Mouse (Mus musculus): ENCODE results near the gene Cdh18.

Gene Cdh18

DNA sequence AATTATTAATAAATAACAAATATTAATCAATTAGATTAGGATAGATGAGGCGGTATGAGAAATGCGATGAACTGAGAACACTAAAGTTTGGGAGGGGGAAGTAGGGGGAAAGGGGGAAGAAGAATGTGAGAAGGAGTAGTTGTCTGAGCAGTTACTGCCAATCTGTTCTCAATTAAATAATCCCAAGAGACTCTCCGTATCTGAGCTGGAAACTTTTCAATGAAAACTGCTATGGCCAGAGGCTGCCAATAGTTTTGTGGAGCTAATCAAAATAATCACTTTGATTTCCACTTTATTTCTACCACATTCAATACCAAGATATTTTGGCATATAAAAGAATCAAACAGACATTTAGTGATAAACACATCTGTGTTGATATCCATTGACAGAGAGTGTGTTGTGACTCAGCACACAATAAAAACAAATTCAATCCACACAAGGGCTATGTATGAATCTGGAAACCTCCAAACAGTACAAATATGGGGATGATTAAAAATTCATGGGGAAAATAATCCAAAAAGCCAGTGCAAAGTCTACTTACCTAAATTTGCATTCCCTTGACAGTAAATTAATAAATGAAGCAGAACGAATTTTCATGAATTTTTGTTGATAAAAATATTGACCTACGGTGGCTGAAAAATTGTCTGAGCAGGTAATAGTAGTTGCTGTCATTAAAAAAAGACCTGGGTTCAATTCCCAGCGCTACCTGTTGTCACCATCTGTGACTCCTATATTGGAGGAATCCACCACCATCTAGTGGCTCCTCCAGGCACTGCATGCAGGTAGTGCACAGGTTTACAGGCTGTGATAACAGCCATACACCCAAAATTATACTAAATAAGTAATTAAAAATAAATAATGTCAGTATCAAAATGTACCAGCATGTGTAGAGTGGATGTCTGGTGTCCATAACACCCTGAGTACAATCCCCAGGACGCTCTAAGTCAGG is 922.0 kb downstream of the Cdh18 start:
- no peak for DNase-seq

- DNase-seq: no peak
Observed at GRCm38 (mm10) chr15:23486306-23486705, 937.5 kb downstream of the Cdh18 start.

- no peak for DNase-seq
Observed at GRCm38 (mm10) chr15:23506480-23506879, 957.7 kb downstream of the Cdh18 start.

- no peak for DNase-seq
Observed at GRCm38 (mm10) chr15:23509694-23510093, 960.9 kb downstream of the Cdh18 start.

- DNase-seq: no peak
Observed at GRCm38 (mm10) chr15:23515786-23516185, 967.0 kb downstream of the Cdh18 start.

GRCm38 (mm10) chr15:23518079-23518478 is 969.3 kb downstream of the Cdh18 start:
- no peak for DNase-seq
